Mouse (Mus musculus): ENCODE data around the gene Naa80.

DNA sequence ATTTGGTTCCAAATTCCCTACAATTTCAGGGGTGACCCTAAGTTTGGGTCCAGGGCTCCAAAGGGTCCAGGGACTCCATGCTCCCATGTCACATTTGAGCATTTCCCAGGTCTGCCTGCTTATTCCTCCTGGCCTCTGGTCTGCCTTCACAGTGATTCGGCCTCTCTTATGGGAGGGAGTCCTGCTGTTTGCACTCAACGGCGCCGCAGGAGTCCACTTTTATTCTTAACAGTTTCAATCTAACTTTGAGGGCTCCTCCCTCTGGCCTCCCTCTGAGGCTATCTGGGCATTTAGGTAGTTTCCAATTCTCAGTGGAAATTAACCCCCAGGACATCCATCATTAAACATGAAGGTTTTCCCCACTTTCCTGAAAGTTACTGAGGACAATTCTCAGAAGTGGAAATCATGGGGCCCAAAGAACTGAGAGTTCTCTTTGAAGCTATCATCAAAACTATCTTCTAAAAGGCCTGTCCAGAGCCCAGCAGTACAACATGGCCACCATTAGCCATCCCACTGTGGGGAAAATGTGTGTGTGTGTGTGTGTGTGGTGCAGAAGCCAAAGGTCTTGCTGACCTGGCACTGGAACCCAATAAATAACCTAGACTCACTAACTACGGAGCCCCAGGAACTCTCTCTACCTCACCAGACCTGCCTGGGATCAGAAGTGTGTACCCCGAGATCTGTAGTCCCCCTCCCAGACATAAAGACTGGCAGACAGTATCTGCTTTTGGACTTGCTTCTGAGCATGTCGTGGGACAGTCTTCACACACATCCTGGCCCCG is 15.8 kb downstream of the Naa80 start:
- TF ChIP-seq POLR2A (IDR thresholded peaks at IDR 0.05; ENCODE audit: borderline replicate concordance, insufficient read depth, low read length) (no peak), CTCF (IDR thresholded peaks at IDR 0.05; ENCODE audit: borderline replicate concordance, insufficient read depth, low read depth, low read length) (no peak)
